Mouse (Mus musculus) adrenal gland, postnatal 36 days (tissue): Measurements from ENCODE around the gene Srcin1. TPM values are rescaled to one million over a fixed set of nuclear protein-coding genes. Genes with fewer than 3 reads are reported as not detected.

ENCODE experiments used
- DNase-seq, 2 experiments: peaks; one replicate each; pipeline ENCODE4 v3.0.0; 2021; ENCODE audit warnings: mixed read lengths in 1 of 2
- long read RNA-seq, 2 experiments: library from polyadenylated mRNA; stranded (forward); transcript quantifications; one replicate each; pipeline ENCODE4 v2.0.0; 2021; ENCODE audit warnings: borderline sequencing depth in 2 of 2
- total RNA-seq, 2 experiments: library from RNA; stranded (reverse); gene quantifications; 2 replicates each; pipeline ENCODE4 v1.2.3; 2021

Gene Srcin1
- total RNA-seq, result 10 to 100 TPM in 1 of 2 experiments, 1 to 10 TPM in 1; 6.8 to 14.5 TPM
- long read RNA-seq, experiment 1, partial matches to known transcripts, result 0 of 13 reads
- long read RNA-seq, experiment 1, other reads (novel, unspliced or antisense), result 13 of 13 reads
- long read RNA-seq, experiment 2, partial matches to known transcripts, result 5 of 18 reads
- long read RNA-seq, experiment 2, other reads (novel, unspliced or antisense), result 13 of 18 reads

- DNase-seq, result peak; percentile 91 to 94
Measured at GRCm38 (mm10) chr11:97576136-97576906, at the start of gene Srcin1. Srcin1 (minus strand) TSS chr11:97576186.

- no peak for DNase-seq
Measured at GRCm38 (mm10) chr11:97625551-97625950, 49.6 kb upstream of the Srcin1 start.

- DNase-seq, result no peak
Measured at GRCm38 (mm10) chr11:97623166-97623565, 47.2 kb upstream of the Srcin1 start.

- peak; percentile 64 to 68 for DNase-seq
Measured at GRCm38 (mm10) chr11:97622440-97622839, 46.5 kb upstream of the Srcin1 start.

GRCm38 (mm10) chr11:97619391-97619795 is 43.4 kb upstream of the Srcin1 start:
- DNase-seq, result peak; percentile 83 to 90

- DNase-seq, result no peak
Measured at GRCm38 (mm10) chr11:97618368-97618767, 42.4 kb upstream of the Srcin1 start.

GRCm38 (mm10) chr11:97615276-97615675 is 39.3 kb upstream of the Srcin1 start:
- DNase-seq, result no peak

- DNase-seq, result no peak
Measured at GRCm38 (mm10) chr11:97611076-97611475, 35.1 kb upstream of the Srcin1 start.

GRCm38 (mm10) chr11:97609743-97610142 is 33.8 kb upstream of the Srcin1 start:
- DNase-seq, result no peak

- no peak for DNase-seq
Measured at GRCm38 (mm10) chr11:97608933-97609332, 32.9 kb upstream of the Srcin1 start.

- DNase-seq, result no peak
Measured at GRCm38 (mm10) chr11:97607056-97607725, 31.2 kb upstream of the Srcin1 start.

- DNase-seq, result peak; percentile 79 to 83
Measured at GRCm38 (mm10) chr11:97603891-97604290, 27.9 kb upstream of the Srcin1 start.

- no peak for DNase-seq
Measured at GRCm38 (mm10) chr11:97602223-97602622, 26.2 kb upstream of the Srcin1 start.

- no peak for DNase-seq
Measured at GRCm38 (mm10) chr11:97599104-97599503, 23.1 kb upstream of the Srcin1 start.

GRCm38 (mm10) chr11:97597945-97598691 is 22.1 kb upstream of the Srcin1 start:
- DNase-seq, result no peak

- DNase-seq, result no peak
Measured at GRCm38 (mm10) chr11:97594136-97594535, 18.1 kb upstream of the Srcin1 start.

- no peak for DNase-seq
Measured at GRCm38 (mm10) chr11:97591910-97592309, 15.9 kb upstream of the Srcin1 start.

- no peak for DNase-seq
Measured at GRCm38 (mm10) chr11:97590227-97590960, 14.4 kb upstream of the Srcin1 start.

GRCm38 (mm10) chr11:97589216-97589615 is 13.2 kb upstream of the Srcin1 start:
- DNase-seq, result no peak

- no peak for DNase-seq
Measured at GRCm38 (mm10) chr11:97585932-97586331, 9.9 kb upstream of the Srcin1 start.

- DNase-seq, result no peak
Measured at GRCm38 (mm10) chr11:97584476-97584875, 8.5 kb upstream of the Srcin1 start.
